Mouse (Mus musculus) heart, postnatal 10 days (tissue): ENCODE measurements around the gene Smc5. TPM values are rescaled to one million over a fixed set of nuclear protein-coding genes. Genes with fewer than 3 reads are reported as not detected.

Source experiments
- DNase-seq, 2 experiments: peaks; one replicate each; pipeline ENCODE4 v3.0.0; 2021
- intact Hi-C: fragments of 180-260 bp; cut with DNase I; formaldehyde crosslinking; loops from one replicate; pipeline ENCODE4 v1.15.1; 2025
- total RNA-seq, 2 experiments: library from RNA; stranded (reverse); gene quantifications; 2 replicates each; pipeline ENCODE4 v1.2.3; 2021

The Smc5 gene
- total RNA-seq, 2 experiments from 2014 or later, result 26.8 to 29.1 TPM

- no peak for DNase-seq
- intact Hi-C loops, result no loop called here
These were observed 80.6 kb downstream of the Smc5 start for GRCm38 (mm10) chr19:23193076-23193475.

GRCm38 (mm10) chr19:23191486-23191885, 82.2 kb downstream of the Smc5 start:
- intact Hi-C loops, result no loop called here
- DNase-seq, result no peak

GRCm38 (mm10) chr19:23189744-23190143, 84.0 kb downstream of the Smc5 start:
- intact Hi-C loops, result no loop called here
- DNase-seq, result no peak

GRCm38 (mm10) chr19:23188986-23189385, 84.7 kb downstream of the Smc5 start:
- intact Hi-C loops, result no loop called here

GRCm38 (mm10) chr19:23187732-23188131, 86.0 kb downstream of the Smc5 start:
- DNase-seq, result no peak
- intact Hi-C loops, result no loop called here

More at GRCm38 (mm10) chr19:23188986-23189385, 84.7 kb downstream of the Smc5 start:
- no peak for DNase-seq

GRCm38 (mm10) chr19:23184068-23184467, 89.6 kb downstream of the Smc5 start:
- intact Hi-C loops, result no loop called here
- no peak for DNase-seq

- intact Hi-C loops, result no loop called here
- DNase-seq, result no peak
These were observed 90.2 kb downstream of the Smc5 start for GRCm38 (mm10) chr19:23183493-23183892.

- no peak for DNase-seq
- intact Hi-C loops, result no loop called here
These were observed 95.2 kb downstream of the Smc5 start for GRCm38 (mm10) chr19:23178533-23178932.

GRCm38 (mm10) chr19:23175511-23175910, 98.2 kb downstream of the Smc5 start:
- intact Hi-C loops, result no loop called here
- no peak for DNase-seq

- no peak for DNase-seq
- intact Hi-C loops, result no loop called here
These were observed 98.6 kb downstream of the Smc5 start for GRCm38 (mm10) chr19:23175090-23175489.

- intact Hi-C loops, result no loop called here
These were observed 102.6 kb downstream of the Smc5 start for GRCm38 (mm10) chr19:23171136-23171535.

GRCm38 (mm10) chr19:23170476-23170875, 103.2 kb downstream of the Smc5 start:
- no peak for DNase-seq
- intact Hi-C loops, result no loop called here

More at GRCm38 (mm10) chr19:23171136-23171535, 102.6 kb downstream of the Smc5 start:
- no peak for DNase-seq

- intact Hi-C loops, result no loop called here
- DNase-seq, result no peak
These were observed 104.0 kb downstream of the Smc5 start for GRCm38 (mm10) chr19:23169659-23170050.

- intact Hi-C loops, result no loop called here
- DNase-seq, result no peak
These were observed 104.6 kb downstream of the Smc5 start for GRCm38 (mm10) chr19:23168899-23169658.

GRCm38 (mm10) chr19:23166550-23167284, 107.0 kb downstream of the Smc5 start:
- no peak for DNase-seq
- intact Hi-C loops, result no loop called here

GRCm38 (mm10) chr19:23164651-23165240, 109.0 kb downstream of the Smc5 start:
- intact Hi-C loops, result no loop called here
- no peak for DNase-seq

- intact Hi-C loops, result no loop called here
- DNase-seq, result no peak
These were observed 110.3 kb downstream of the Smc5 start for GRCm38 (mm10) chr19:23163361-23163760.

GRCm38 (mm10) chr19:23162877-23163276, 110.8 kb downstream of the Smc5 start:
- intact Hi-C loops, result no loop called here
- no peak for DNase-seq

- peak; percentile 46 to 57 for DNase-seq
- intact Hi-C loops, result no loop called here
These were observed 111.3 kb downstream of the Smc5 start for GRCm38 (mm10) chr19:23162387-23162809.

GRCm38 (mm10) chr19:23159780-23160395, 113.8 kb downstream of the Smc5 start:
- intact Hi-C loops, result no loop called here
- no peak for DNase-seq
